Mouse (Mus musculus) embryo, embryonic 10 days (tissue): ENCODE data around the gene Cisd3.
"Not testable (repeated sequence)": the region's sequence is repeated elsewhere in the genome, so short reads cannot be mapped to it uniquely, and the experiment has no call there.

Experiments
- DNase-seq: peaks from one replicate; pipeline ENCODE4 v3.0.0-alpha.2; 2015; ENCODE audit warnings: low spot score

Cisd3 gene

GRCm38 (mm10) chr11:97685613-97686321, at the start of gene Cisd3:
Cisd3 (plus strand) TSS chr11:97685826.
- DNase-seq, result peak; percentile 95

GRCm38 (mm10) chr11:97641668-97642067, 44.0 kb upstream of the Cisd3 start:
- no peak for DNase-seq

DNA sequence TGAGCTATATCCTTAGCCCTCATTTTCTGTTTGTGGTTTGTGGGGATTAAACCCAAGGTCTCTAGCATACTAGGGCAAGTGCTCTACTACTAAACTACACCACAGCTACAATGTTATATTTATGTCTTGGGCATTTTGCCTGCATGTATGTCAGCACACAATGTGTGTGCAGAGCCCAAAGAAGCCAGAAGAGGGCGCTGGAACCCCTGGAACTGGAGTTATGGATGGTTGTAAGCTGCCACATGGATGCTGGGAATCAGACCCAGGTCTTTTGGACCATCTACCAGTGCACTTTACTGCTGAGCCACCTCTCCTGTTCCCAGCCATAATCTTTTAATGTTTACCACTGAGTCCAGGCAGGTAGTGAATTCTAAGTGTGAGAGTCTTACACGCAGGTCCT, 42.9 kb upstream of the Cisd3 start:
- DNase-seq, result no peak

GRCm38 (mm10) chr11:97643380-97644055, 42.1 kb upstream of the Cisd3 start:
- DNase-seq, result no peak

- DNase-seq, result peak; percentile 74
Measured at GRCm38 (mm10) chr11:97644834-97645233, 40.8 kb upstream of the Cisd3 start.

GRCm38 (mm10) chr11:97648541-97648940, 37.1 kb upstream of the Cisd3 start:
- DNase-seq, result not testable (repeated sequence)

GRCm38 (mm10) chr11:97650341-97650740, 35.3 kb upstream of the Cisd3 start:
- no peak for DNase-seq

DNA sequence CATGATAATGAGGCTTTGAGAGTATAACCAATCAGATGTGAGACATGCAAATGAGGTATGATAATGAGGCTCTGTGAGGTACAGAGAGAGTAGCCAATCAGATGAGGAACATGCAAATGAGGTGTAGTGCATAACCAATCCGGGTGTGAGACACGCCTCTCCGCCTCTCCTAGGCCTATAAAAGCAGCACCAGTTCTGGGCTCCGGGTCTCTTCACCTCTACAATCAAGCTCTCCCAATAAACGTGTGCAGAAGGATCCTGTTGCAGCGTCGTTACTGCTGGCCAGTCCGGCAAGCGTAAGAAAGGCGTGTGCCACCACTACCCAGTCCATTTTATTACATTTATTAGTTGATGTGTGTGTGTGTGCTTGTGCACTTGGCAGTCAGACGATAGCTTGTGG, 32.2 kb upstream of the Cisd3 start:
- not testable (repeated sequence) for DNase-seq

DNA sequence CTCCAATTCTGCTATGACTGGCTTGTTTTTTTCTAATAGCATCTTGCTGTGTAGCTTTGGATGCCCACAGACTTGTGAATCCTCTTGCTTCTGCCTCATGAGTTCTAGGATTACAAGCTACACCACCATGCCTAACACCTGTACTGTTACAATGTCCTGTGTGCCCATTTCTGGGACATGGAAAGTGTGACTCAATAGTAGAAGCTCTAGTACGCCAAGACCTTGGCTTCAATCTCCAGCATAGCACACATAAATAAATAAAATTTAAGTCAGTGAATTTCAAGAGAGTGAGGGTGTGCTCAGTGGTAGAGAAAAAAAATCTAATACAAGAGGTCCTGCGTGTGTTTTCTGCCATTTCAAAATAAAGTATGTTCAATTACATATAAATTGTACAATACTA, 31.4 kb upstream of the Cisd3 start:
- no peak for DNase-seq

- no peak for DNase-seq
Measured at GRCm38 (mm10) chr11:97656269-97656971, 29.2 kb upstream of the Cisd3 start.

GRCm38 (mm10) chr11:97657184-97657945, 28.3 kb upstream of the Cisd3 start:
- DNase-seq, result no peak

GRCm38 (mm10) chr11:97657967-97658366, 27.7 kb upstream of the Cisd3 start:
- DNase-seq, result not testable (repeated sequence)

DNA sequence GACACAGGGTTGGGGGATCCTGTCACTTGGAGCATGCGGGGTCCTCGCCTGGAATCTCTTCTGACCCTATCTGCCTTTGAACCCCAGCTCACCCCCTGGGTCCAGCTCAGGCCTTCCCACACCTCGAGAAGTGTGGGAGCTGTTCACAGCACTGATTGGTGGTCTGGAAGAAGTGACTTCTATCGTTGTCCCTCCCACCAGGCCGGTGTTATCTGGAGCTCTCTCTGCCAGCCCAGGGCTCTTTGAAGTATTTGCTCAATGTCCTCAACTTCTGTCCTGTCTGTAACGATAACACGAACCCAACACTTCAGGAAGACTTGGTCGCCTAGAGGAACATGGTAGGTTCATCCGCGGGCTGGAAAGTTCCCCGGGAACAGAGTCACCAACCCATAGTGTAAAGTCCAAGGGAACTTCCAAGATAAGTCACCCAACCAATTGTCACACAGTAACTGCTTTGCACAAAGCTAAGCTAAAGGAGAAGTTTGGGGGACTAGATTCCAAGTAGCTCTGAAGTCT, 26.8 kb upstream of the Cisd3 start:
- DNase-seq, result no peak

DNA sequence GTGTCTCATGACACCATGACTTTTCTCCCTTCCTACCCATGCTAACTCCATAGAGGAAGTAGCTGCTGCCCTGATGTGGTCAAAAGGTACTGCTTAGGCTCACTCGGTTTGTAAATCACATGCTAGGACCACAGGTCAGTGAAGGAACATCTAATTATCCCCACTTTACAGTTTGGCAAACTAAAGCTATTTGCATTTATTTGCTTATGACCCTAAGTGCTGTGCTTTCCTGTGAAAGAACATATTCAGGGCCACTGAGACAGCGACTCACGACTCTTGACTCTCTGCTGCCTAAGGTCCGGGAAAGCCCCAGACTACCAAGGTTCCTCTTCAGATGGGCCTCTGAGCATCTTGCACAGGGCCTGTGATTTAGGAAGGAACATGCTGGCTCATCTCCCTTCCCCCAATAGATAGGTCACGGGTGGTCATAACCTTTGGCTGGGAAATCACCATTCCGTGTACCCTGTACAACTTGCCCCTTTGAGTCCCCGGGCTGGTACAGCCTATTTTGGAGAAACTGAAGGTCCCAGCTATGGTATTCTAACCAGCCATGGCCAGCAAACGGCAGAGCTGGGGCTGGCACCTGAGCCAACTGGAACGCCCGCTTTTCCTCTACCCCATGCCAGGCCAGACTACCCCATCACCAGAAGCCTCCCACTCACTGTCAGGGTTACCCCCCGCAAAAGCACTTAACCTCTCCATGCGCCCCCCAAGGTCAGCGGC, 26.2 kb upstream of the Cisd3 start:
- DNase-seq, result peak; percentile 7

DNA sequence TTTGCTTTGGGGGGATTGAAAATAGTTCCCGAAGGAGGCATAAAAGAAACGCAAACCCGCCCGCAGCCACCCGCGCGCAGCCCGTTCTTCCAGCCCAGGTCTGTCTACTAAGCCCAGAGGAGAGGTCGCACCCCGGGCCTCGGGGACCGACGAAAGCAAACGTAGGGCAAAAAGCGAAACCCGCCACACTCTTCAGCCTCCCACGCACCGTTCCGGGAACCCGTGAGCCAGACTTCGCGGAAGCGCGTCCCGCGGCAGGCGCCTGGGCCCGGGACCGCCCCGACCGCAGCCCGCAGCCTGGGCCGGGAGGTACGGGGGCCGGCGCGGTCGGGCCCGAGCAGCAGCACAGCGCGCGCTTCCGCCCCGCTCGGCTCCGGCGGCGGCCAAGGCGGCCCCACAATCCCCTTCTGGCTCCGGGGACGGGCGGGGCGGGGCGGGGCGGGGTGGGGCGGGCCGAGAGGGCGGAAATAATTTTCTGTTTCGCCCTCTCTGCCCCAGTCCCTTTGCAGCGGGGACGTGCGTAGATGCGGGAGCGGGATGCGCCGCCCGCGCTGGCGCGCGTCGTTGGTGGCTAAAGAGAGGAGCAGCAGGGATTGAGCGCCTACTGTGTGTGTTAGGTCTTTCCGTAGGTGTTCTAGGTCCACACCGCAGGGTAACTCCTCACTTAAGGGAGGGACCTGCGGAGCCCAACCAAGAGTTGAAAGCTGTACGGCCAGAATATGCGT, 25.5 kb upstream of the Cisd3 start:
- peak; percentile 79 for DNase-seq

GRCm38 (mm10) chr11:97660734-97661647, 24.6 kb upstream of the Cisd3 start:
- DNase-seq, result peak; percentile 10

DNA sequence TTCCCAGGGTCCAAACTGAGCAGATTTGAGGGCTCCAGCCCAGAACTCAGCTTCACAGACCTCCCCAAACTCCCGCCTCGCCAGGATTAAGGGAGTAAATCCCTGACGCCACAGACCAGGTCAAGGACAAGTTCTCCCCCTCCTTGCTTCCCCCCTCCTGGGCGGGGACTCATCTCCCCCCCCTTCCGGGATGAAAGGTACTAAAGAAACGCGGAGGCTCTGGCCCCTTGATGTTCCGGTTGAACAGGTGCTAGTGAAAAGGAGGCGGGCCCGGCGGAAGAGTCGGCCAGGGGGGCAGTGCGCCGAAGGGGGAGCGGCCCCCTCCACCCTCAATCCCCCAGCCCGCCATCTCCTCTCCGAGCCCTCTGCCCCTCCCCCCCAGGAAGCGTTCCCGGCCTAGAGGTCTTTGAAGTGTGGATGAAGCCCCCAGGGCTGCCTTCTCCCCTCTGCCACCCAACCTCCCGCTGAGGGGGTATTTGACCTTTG, 23.9 kb upstream of the Cisd3 start:
- peak; percentile 67 for DNase-seq

DNA sequence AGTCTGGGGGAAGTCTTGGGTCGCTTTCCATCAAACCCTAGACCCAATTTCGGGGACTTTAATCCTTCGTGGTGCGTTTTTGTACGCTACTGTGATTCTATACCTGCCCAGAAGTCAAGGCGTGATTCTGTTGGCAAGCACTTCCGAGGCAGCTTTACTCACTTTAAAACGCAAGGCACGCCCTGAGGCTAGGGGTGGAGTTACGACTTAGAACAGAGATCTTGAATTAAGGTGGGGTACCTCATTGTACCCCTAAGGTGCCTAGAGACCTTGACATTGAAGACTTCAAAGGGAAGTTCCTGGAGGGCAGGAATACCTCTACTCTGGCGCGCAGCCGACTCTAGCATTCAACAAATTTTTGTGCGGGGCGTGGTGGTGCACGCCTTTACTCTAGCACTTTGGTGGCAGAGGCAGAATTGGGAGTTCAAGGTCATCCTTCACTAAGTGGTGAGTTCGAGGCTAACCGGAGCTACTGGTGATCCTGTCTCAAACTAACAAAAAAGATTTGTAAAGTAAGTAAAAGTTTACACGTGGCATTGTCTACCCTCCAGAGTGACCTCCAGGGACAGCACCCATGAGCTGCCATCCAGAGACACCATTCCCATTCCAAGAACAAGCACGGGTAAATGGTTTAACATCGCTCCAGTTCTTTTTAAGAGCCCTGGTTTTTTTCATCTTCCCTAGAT, 23.3 kb upstream of the Cisd3 start:
- peak; percentile 52 for DNase-seq
